Mouse (Mus musculus): Measurements from ENCODE around the gene Cxcl5.

DNA sequence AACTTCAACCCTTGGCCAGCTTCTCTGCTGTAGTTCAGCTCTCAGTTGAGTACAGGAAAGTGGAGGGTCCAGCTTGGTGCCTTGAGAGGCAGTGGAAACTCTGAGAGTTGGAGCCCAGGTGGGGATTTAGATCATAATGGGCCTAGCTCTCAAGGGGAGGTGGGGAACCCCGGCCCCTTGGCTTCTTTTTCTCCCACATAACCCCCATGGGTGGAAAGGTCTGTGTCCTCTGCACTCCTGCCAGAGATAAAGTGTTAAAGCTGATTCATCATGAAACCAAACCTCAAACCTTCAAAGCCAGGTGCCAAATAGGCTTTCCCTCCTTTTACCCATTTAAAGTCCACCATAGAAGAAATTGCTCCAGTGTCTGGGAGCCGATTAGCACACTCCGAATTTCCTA lies 2.7 kb downstream of the Cxcl5 start:
- TF ChIP-seq POLR2A (IDR thresholded peaks at IDR 0.05; ENCODE audit: borderline replicate concordance, extremely low read depth, insufficient read depth, insufficient read length, poor library complexity, severe bottlenecking) (no peak), CTCF (IDR thresholded peaks at IDR 0.05; ENCODE audit: borderline replicate concordance, extremely low read depth, insufficient read depth, insufficient read length) (no peak)
